Mouse (Mus musculus): ENCODE measurements at regions not wholly inside any gene's neighbourhood (a gene's known extent, or its start where the extent isn't known, plus 50 kb on each side); places are given as distances from the start of the nearest gene placed in this dataset.

- no peak for DNase-seq
These were observed 376.8 kb downstream of the Rnd3 start for GRCm38 (mm10) chr2:50772101-50772500.

GRCm38 (mm10) chr2:50759016-50759415 is 389.9 kb downstream of the Rnd3 start:
- DNase-seq = no peak

GRCm38 (mm10) chr2:50757837-50758541 is 390.9 kb downstream of the Rnd3 start:
- no peak for DNase-seq

GRCm38 (mm10) chr2:50755616-50756450 is 393.1 kb downstream of the Rnd3 start:
- DNase-seq = no peak

- no peak for DNase-seq
These were observed 393.8 kb downstream of the Rnd3 start for GRCm38 (mm10) chr2:50755160-50755559.

- no peak for DNase-seq
These were observed 396.5 kb downstream of the Rnd3 start for GRCm38 (mm10) chr2:50752408-50752807.

GRCm38 (mm10) chr2:50750799-50751198 is 398.1 kb downstream of the Rnd3 start:
- no peak for DNase-seq

- DNase-seq = no peak
These were observed 404.2 kb downstream of the Rnd3 start for GRCm38 (mm10) chr2:50744625-50745214.

GRCm38 (mm10) chr2:50743785-50744258 is 405.1 kb downstream of the Rnd3 start:
- no peak for DNase-seq

GRCm38 (mm10) chr2:50742421-50742820 is 406.5 kb downstream of the Rnd3 start:
- no peak for DNase-seq

GRCm38 (mm10) chr2:50741337-50741736 is 407.6 kb downstream of the Rnd3 start:
- no peak for DNase-seq

- no peak for DNase-seq
These were observed 409.3 kb downstream of the Rnd3 start for GRCm38 (mm10) chr2:50739599-50739979.

GRCm38 (mm10) chr2:50738936-50739598 is 409.8 kb downstream of the Rnd3 start:
- DNase-seq = no peak

- no peak for DNase-seq
These were observed 411.2 kb downstream of the Rnd3 start for GRCm38 (mm10) chr2:50737706-50738105.

- DNase-seq = no peak
These were observed 413.9 kb downstream of the Rnd3 start for GRCm38 (mm10) chr2:50735029-50735428.

GRCm38 (mm10) chr2:50706652-50707051 is 410.1 kb upstream of the Mmadhc start:
- no peak for DNase-seq

GRCm38 (mm10) chr2:50704297-50704696 is 407.7 kb upstream of the Mmadhc start:
- peak; percentile 37 for DNase-seq

GRCm38 (mm10) chr2:50702584-50703450 is 406.2 kb upstream of the Mmadhc start:
- no peak for DNase-seq

- DNase-seq = peak; percentile 24
These were observed 402.2 kb upstream of the Mmadhc start for GRCm38 (mm10) chr2:50698841-50699240.

- no peak for DNase-seq
These were observed 400.0 kb upstream of the Mmadhc start for GRCm38 (mm10) chr2:50696575-50696974.

- DNase-seq = peak; percentile 66
These were observed 398.2 kb upstream of the Mmadhc start for GRCm38 (mm10) chr2:50694849-50695248.
